Mouse (Mus musculus): ENCODE results near the gene Mosmo.

The Mosmo gene

GRCm38 (mm10) chr7:120771389-120771788 lies 94.0 kb downstream of the Mosmo start:
- no peak for DNase-seq (ENCODE audit: low spot score)

DNA sequence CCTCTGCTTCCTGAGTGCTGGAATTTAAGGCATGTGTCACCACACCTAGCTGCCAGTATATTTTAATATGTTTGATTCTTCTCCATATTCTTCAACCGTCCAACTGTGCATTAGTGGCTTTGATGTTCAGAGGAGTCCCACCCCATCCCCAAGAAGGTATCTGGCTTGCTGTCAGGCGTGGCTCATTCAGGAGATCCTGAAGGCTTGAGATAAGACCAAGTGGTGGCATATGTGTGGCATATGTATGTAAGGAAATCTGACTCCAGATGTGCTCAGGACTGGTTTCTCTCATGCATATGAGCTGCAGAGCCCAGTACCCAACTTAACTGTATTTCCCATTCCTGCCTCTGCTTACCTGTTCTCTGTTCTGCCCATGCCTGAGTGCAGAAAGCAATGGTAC lies 100.6 kb downstream of the Mosmo start:
- DNase-seq (ENCODE audit: low spot score): no peak

All from lung, postnatal 25 days (tissue).